Mouse (Mus musculus): Measurements from ENCODE around the gene Gm20388. TPM values are rescaled to one million over a fixed set of nuclear protein-coding genes. Genes with fewer than 3 reads are reported as not detected.

Gm20388 gene
- polyA plus RNA-seq, 1 experiment from 2014 or later = not detected

GRCm38 (mm10) chr8:120191633-120192032 lies 281.0 kb downstream of the Gm20388 start:
- no peak for ATAC-seq
- H3K4me2 ChIP-seq = no peak overlapping the region
- no peak overlapping the region for H3K4me3 ChIP-seq
- WGBS (ENCODE audit: insufficient replicate concordance) = 65% methylated on average over 5 of the region's 5 CpGs
- H3K9me3 ChIP-seq (replicated peaks) = no peaks in the 10 kb centered on the region
- peaks cover 4% of the 10 kb centered on the region for H3K27me3 ChIP-seq (replicated peaks)
- no peak overlapping the region for H3K9ac ChIP-seq
- H3K36me3 ChIP-seq = no peaks in the 10 kb centered on the region
- H3K4me1 ChIP-seq = 0 out of 2 replicates have a peak, but pooled peaks cover 2% of the 10 kb centered on the region
- no peak overlapping the region for H3K27ac ChIP-seq

- no peaks in the 10 kb centered on the region for H3K36me3 ChIP-seq
- H3K4me2 ChIP-seq = no peak overlapping the region
- H3K4me1 ChIP-seq = no peaks in the 10 kb centered on the region
- ATAC-seq = no peak
- no peaks in the 10 kb centered on the region for H3K9me3 ChIP-seq (replicated peaks)
- peaks cover 4% of the 10 kb centered on the region for H3K27me3 ChIP-seq (replicated peaks)
- H3K9ac ChIP-seq = no peak overlapping the region
- 80% methylated on average over 5 of the region's 5 CpGs for WGBS (ENCODE audit: insufficient replicate concordance)
- H3K4me3 ChIP-seq = no peak overlapping the region
- no peak overlapping the region for H3K27ac ChIP-seq
These were observed 281.5 kb downstream of the Gm20388 start for GRCm38 (mm10) chr8:120192118-120192517.

- Histone ChIP-seq H3K9me3 (replicated peaks) (peaks cover 9% of the 10 kb centered on the region; the same call in 1 of the 2 replicates), H3K4me2 (no peak overlapping the region), H3K4me1 (peaks cover 5% of the 10 kb centered on the region; the same call in 1 of the 2 replicates), H3K4me3 (no peak overlapping the region), H3K9ac (no peak overlapping the region), H3K36me3 (no peaks in the 10 kb centered on the region), H3K27ac (no peak overlapping the region), H3K27me3 (replicated peaks) (peaks cover 5% of the 10 kb centered on the region; the same call in 1 of the 2 replicates)
- ATAC-seq = no peak
- 51% methylated on average over 6 of the region's 6 CpGs for WGBS (ENCODE audit: insufficient replicate concordance)
These were observed 290.7 kb downstream of the Gm20388 start for GRCm38 (mm10) chr8:120201351-120201750.

- Histone ChIP-seq H3K4me1 (peaks cover 5% of the 10 kb centered on the region; the same call in 1 of the 2 replicates), H3K27ac (no peak overlapping the region), H3K27me3 (replicated peaks) (peaks cover 5% of the 10 kb centered on the region; the same call in 1 of the 2 replicates), H3K4me2 (no peak overlapping the region), H3K4me3 (no peak overlapping the region), H3K36me3 (no peaks in the 10 kb centered on the region), H3K9me3 (replicated peaks) (peaks cover 9% of the 10 kb centered on the region; the same call in 1 of the 2 replicates), H3K9ac (no peak overlapping the region)
- ATAC-seq = no peak
- 43% methylated on average over 3 of the region's 3 CpGs for WGBS (ENCODE audit: insufficient replicate concordance)
These were observed 291.9 kb downstream of the Gm20388 start for GRCm38 (mm10) chr8:120202546-120202945.

- peaks cover 5% of the 10 kb centered on the region; the same call in 1 of the 2 replicates for H3K27me3 ChIP-seq (replicated peaks)
- no peak overlapping the region for H3K27ac ChIP-seq
- no peak for ATAC-seq
- peaks cover 5% of the 10 kb centered on the region; the same call in 1 of the 2 replicates for H3K4me1 ChIP-seq
- no peak overlapping the region for H3K4me3 ChIP-seq
- H3K36me3 ChIP-seq = no peaks in the 10 kb centered on the region
- no peak overlapping the region for H3K9ac ChIP-seq
- H3K9me3 ChIP-seq (replicated peaks) = peaks cover 5% of the 10 kb centered on the region; the same call in 1 of the 2 replicates
- 57% methylated on average over 7 of the region's 7 CpGs for WGBS (ENCODE audit: insufficient replicate concordance)
- H3K4me2 ChIP-seq = no peak overlapping the region
These were observed 294.2 kb downstream of the Gm20388 start for GRCm38 (mm10) chr8:120204736-120205360.

- no peak overlapping the region for H3K4me2 ChIP-seq
- H3K27ac ChIP-seq = no peak overlapping the region
- no peaks in the 10 kb centered on the region for H3K9me3 ChIP-seq (replicated peaks)
- no peaks in the 10 kb centered on the region for H3K36me3 ChIP-seq
- no peak for ATAC-seq
- peaks cover 7% of the 10 kb centered on the region; the same call in 1 of the 2 replicates for H3K4me1 ChIP-seq
- peaks cover 15% of the 10 kb centered on the region for H3K27me3 ChIP-seq (replicated peaks)
- WGBS (ENCODE audit: insufficient replicate concordance) = 60% methylated on average over 9 of the region's 9 CpGs
- no peak overlapping the region for H3K9ac ChIP-seq
- H3K4me3 ChIP-seq = no peak overlapping the region
These were observed 295.3 kb downstream of the Gm20388 start for GRCm38 (mm10) chr8:120205916-120206315.

- Histone ChIP-seq H3K4me3 (no peak overlapping the region), H3K27ac (no peak overlapping the region), H3K4me1 (peaks cover 12% of the 10 kb centered on the region), H3K9ac (no peak overlapping the region), H3K9me3 (replicated peaks) (no peaks in the 10 kb centered on the region), H3K4me2 (no peak overlapping the region), H3K27me3 (replicated peaks) (peaks cover 28% of the 10 kb centered on the region), H3K36me3 (no peaks in the 10 kb centered on the region)
- WGBS (ENCODE audit: insufficient replicate concordance) = 61% methylated on average over 8 of the region's 8 CpGs
- ATAC-seq = no peak
These were observed 296.7 kb downstream of the Gm20388 start for GRCm38 (mm10) chr8:120207364-120207763.

GRCm38 (mm10) chr8:120208113-120208512 lies 297.5 kb downstream of the Gm20388 start:
- Histone ChIP-seq H3K36me3 (no peaks in the 10 kb centered on the region), H3K27me3 (replicated peaks) (peaks cover 28% of the 10 kb centered on the region), H3K9me3 (replicated peaks) (no peaks in the 10 kb centered on the region), H3K4me3 (no peak overlapping the region), H3K27ac (no peak overlapping the region), H3K9ac (no peak overlapping the region), H3K4me2 (no peak overlapping the region), H3K4me1 (peaks cover 12% of the 10 kb centered on the region)
- no peak for ATAC-seq
- 54% methylated on average over 11 of the region's 11 CpGs for WGBS (ENCODE audit: insufficient replicate concordance)

- WGBS (ENCODE audit: insufficient replicate concordance) = 6% methylated on average over 4 of the region's 4 CpGs
- Histone ChIP-seq H3K4me1 (peaks cover 12% of the 10 kb centered on the region), H3K9me3 (replicated peaks) (no peaks in the 10 kb centered on the region), H3K9ac (no peak overlapping the region), H3K27me3 (replicated peaks) (peaks cover 23% of the 10 kb centered on the region), H3K27ac (no peak overlapping the region), H3K36me3 (no peaks in the 10 kb centered on the region), H3K4me3 (no peak overlapping the region), H3K4me2 (no peak overlapping the region)
- ATAC-seq = no peak; the same call in 1 of the 2 replicates
These were observed 300.7 kb downstream of the Gm20388 start for GRCm38 (mm10) chr8:120211345-120211744.

GRCm38 (mm10) chr8:120212596-120212995 lies 302.0 kb downstream of the Gm20388 start:
- H3K27ac ChIP-seq = no peak overlapping the region

GRCm38 (mm10) chr8:120213229-120213628 lies 302.6 kb downstream of the Gm20388 start:
- no peak overlapping the region for H3K27ac ChIP-seq
- no peaks in the 10 kb centered on the region for H3K9me3 ChIP-seq (replicated peaks)
- peaks cover 23% of the 10 kb centered on the region for H3K27me3 ChIP-seq (replicated peaks)
- WGBS (ENCODE audit: insufficient replicate concordance) = 80% methylated on average over 3 of the region's 3 CpGs
- peaks cover 28% of the 10 kb centered on the region for H3K4me1 ChIP-seq
- H3K9ac ChIP-seq = no peak overlapping the region
- no peak overlapping the region for H3K4me2 ChIP-seq
- ATAC-seq = no peak
- no peaks in the 10 kb centered on the region for H3K36me3 ChIP-seq
- no peak overlapping the region for H3K4me3 ChIP-seq

More at GRCm38 (mm10) chr8:120212596-120212995, 302.0 kb downstream of the Gm20388 start:
- H3K4me3 ChIP-seq = no peak overlapping the region
- H3K4me1 ChIP-seq = peaks cover 25% of the 10 kb centered on the region
- no peak overlapping the region for H3K9ac ChIP-seq
- peaks cover 23% of the 10 kb centered on the region for H3K27me3 ChIP-seq (replicated peaks)
- no peak overlapping the region for H3K4me2 ChIP-seq
- H3K36me3 ChIP-seq = no peaks in the 10 kb centered on the region
- WGBS (ENCODE audit: insufficient replicate concordance) = 80% methylated on average over 7 of the region's 7 CpGs
- no peak for ATAC-seq
- no peaks in the 10 kb centered on the region for H3K9me3 ChIP-seq (replicated peaks)

- H3K4me3 ChIP-seq = no peak overlapping the region
- H3K9ac ChIP-seq = no peak overlapping the region
- H3K27me3 ChIP-seq (replicated peaks) = peaks cover 23% of the 10 kb centered on the region
- H3K4me1 ChIP-seq = peaks cover 28% of the 10 kb centered on the region
- 53% methylated on average over 5 of the region's 5 CpGs for WGBS (ENCODE audit: insufficient replicate concordance)
- no peak overlapping the region for H3K4me2 ChIP-seq
- H3K27ac ChIP-seq = no peak overlapping the region
- no peak for ATAC-seq
- H3K36me3 ChIP-seq = no peaks in the 10 kb centered on the region
- no peaks in the 10 kb centered on the region for H3K9me3 ChIP-seq (replicated peaks)
These were observed 303.3 kb downstream of the Gm20388 start for GRCm38 (mm10) chr8:120213939-120214338.

All from liver, embryonic 12.5 days (tissue).